Mouse (Mus musculus): ENCODE results near the gene Gm5269.

DNA sequence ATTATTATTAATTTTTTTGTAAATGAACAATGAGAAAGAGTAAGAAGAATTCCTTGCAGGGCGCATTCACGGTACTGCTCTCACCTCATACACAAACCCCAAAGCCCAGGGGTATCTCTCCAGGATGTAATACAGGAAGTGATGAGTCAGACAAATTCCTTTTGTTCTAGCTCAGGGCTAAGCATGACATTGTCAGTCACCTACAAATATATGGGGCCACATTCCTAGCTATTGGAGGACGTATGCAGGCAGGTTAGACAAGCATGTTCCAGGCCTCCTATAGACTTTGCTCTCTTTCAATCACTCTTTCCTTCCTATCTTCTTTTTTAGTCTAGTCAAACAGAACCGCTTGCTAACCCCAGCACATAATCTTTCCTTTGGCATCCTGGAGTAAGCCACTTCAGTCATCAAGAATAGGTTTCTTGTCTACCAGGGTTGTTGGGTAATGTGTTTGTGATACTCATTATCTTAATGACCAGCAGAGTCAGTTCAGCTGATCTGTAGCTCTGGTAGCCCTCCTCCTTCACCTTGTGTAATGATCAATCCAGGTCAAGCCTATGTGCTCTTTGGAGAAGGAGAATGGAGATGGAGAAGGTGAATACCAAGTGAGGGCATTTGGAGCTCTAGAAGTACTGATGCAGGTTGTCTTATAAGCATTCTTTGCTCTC, 27.2 kb upstream of the Gm5269 start:
- no peak for TF ChIP-seq CTCF (IDR thresholded peaks at IDR 0.05)
- no peak for TF ChIP-seq POLR2A (IDR thresholded peaks at IDR 0.05; ENCODE audit: insufficient read depth, low read depth, low read length)

Measured in heart, adult 2 months (tissue).